Mouse (Mus musculus) gastrocnemius, adult 8-10 months (tissue): Measurements from ENCODE around the gene 1700001L19Rik. TPM values are rescaled to one million over a fixed set of nuclear protein-coding genes. Genes with fewer than 3 reads are reported as not detected.
A peak's percentile ranks its signal among the peaks of the same experiment; 100 is the strongest.
"Not testable (repeated sequence)": the region's sequence is repeated elsewhere in the genome, so short reads cannot be mapped to it uniquely, and the experiment has no call there.

ENCODE experiments used
- DNase-seq, 2 experiments: peaks; one replicate each; pipeline ENCODE4 v3.0.0; 2022; ENCODE audit warnings: low spot score in 2 of 2
- total RNA-seq, 4 experiments: library from RNA; stranded (reverse); gene quantifications; 2 replicates each; pipeline ENCODE4 v1.2.4; 2022

1700001L19Rik gene
- total RNA-seq, result under 1 TPM in 1 of 4 experiments, not detected in 3; 0.27 TPM

DNA sequence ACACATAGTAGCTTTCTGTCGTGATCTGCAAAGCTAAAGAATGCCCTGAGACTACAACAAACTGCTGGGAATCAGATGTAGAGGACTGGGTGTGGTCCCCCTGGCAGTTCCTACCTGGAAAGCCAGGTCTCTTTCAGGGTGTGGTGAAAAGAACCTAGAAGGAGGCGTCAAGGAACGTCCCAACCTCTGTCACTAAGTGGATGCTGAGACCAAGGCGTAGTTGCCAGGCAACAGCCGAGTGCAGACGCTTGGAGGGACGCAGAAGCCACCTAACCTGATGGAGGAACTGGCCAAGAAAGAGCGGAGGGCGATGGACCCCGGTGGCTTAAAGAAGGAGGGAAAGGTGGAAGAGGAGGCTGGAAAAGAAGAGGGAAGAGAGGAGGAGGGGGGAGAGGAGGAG lies at the start of gene 1700001L19Rik:
TSS of gene 1700001L19Rik (plus strand) at position 223 of the 400 bp plus-strand sequence.
- no peak for DNase-seq

DNA sequence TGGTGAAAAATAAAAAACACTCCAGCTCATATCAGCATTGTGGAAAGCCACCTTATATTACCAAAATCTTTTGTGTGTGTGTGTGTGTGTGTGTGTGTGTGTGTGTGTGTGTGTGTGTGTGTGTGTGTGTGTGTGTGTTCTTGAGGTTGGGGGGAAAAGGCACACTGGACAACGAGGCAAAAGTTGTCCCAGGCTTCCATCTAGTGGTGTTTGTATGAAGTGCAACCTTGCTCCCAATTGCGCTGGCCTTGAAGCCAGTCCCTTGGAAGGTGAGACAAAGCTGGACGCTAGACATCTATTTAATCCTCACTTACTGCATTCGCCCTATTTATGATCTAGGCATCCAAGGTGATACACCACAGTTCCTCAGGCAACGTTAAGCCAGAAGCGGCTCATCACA lies 43.8 kb upstream of the 1700001L19Rik start:
- not testable (repeated sequence) for DNase-seq

DNA sequence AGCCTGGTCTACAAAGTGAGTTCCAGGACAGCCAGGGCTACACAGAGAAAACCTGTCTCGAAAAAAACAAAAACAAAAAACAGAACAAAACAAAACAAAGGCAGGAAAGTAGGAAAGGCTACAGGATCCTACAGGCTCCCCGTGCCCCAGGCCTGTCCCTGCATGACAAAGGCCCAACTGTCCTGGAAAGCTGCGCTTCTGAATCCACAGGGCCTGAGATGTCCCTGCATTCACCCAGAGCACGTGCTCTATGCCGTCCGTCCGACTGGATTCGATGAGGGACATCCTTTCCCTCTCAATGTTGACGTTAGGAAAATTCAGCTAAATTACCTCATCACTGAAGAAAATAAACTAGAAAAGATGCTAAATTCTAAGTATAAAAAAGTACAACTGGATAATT lies 29.1 kb upstream of the 1700001L19Rik start:
- DNase-seq, result no peak

DNA sequence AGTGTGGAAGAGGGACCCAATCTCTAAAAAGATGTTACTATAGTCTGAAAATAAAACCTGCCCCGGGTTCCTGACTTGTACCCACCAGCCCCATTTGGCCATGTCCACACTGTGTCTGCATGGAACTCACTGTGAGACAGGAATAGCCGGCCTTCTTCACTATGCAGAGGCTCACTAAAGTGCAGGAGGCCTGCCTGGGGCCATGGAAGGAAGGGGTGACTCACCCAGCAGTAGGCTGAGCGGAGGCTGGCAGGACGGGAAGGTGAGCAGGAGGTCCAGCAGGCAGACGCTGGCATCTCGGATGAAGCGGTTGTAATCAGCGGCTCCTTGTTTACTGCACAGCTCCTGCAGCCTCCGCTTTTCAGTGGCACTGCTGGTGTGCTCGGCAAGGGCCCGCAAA lies 28.7 kb upstream of the 1700001L19Rik start:
- DNase-seq, result no peak

DNA sequence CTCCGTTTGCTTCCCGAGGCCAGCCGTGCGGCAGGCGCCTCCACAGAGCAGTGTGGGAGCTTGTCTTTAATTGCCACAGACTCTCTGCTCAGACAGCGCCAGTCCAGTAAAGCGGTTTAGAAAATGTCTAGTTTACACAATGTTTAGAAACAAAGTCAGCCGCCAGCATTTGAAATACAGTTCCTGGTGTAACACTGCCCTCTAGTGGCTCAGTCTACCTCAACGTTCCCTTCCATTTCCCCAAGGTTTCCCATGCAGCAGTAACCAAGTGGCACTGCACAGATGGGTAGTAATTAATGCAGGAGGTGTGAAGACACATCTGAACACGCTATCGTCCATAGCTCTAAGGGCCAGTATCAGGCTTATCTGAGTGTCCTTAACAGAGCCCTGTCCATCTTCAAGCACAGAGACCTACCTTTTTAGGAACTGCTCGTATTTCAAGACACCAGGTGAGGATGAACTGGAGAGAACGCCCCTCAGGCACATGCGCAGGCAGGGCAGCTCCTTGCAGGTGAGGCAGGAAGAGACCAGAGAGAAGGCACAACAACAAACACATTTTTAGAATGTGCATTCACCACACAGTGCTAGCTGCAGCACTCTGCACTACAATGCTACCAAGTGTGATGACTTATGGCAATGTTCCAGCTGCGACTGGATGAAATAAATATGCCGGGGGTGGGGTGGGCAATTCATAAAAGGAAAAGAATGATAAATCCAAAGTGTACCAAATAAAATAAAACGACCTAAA lies 27.5 kb upstream of the 1700001L19Rik start:
- DNase-seq, result no peak

DNA sequence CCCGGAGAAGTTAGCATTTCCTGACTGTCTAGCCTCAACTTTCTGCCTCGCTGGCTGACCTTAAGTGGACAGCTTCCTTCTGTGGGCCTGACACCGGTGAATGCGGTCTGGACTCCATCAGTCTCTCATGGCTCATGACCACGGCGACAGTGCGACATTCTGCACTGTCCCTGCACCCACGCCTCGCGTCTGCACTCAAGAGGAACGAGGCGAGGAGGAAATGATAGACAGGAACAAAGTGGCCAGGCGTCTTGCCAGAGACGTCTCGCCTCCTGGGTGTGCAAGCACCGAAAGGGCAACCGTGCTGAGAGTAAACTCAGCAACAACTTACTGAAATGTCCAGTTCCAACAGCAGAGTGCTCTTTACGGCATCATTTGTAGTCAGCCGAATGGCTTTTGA lies 25.0 kb upstream of the 1700001L19Rik start:
- DNase-seq, result no peak

DNA sequence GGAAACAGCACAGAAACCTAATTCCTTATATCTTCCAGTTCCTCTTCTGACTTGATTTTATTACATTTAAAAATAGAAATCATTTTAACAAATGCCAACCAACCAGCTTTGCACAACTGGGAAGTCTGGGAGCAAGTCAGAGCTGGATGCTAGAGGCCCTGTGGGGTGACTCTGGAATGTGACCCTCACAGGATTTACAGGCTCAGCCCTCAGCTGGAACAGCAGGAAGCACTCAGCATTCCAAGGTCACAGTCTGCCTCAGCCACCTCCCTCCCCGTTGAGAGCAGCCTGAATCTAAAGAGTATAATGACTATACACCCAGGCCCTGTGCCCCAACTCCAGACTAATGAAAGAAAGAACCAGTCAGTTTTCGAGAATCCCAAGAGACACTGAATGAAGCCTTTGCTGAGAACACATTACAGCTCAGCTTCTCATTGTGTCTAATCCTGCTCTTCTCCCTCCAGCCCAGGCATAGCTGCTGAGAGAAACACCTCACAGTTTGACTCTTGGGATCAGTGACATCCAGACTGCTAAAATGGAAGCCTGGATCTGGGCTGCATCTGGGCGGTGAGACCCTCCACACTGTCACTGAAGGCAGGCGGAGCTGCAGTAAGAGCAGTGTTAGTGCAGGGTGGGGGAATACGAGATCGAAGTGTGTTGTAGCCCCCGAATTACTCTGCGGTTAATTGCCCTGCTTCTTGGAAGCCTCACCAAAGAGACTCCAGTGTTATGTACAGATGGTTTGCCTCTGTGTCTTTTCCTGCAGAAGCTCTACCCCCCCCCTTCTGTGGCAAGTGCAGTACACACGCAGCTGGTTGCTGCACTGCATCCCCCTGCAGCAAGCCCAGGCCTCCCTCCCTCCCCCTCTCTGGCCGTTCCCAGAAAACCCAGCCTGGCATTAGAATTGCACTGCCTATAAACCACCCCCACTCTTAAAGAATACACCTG lies 24.0 kb upstream of the 1700001L19Rik start:
- DNase-seq, result no peak

DNA sequence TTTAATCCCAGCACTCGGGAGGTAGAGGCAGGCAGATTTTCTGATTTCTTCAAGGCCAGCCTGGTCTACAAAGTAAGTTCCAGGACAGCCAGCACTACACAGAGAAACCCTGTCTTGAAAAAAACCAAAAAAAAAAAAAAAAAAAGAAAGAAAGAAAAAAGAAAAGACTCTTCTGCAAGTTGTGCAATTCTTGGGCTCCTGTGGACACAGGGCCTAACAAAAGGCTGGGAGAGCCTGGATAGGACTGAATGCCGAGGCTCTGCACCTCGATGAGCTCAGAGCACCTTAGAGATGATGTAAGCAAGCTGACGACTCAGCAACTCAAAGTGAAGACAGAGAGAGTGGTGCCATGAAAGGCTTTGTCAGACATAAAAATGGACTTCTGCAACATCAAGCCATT lies 22.8 kb upstream of the 1700001L19Rik start:
- DNase-seq, result no peak

DNA sequence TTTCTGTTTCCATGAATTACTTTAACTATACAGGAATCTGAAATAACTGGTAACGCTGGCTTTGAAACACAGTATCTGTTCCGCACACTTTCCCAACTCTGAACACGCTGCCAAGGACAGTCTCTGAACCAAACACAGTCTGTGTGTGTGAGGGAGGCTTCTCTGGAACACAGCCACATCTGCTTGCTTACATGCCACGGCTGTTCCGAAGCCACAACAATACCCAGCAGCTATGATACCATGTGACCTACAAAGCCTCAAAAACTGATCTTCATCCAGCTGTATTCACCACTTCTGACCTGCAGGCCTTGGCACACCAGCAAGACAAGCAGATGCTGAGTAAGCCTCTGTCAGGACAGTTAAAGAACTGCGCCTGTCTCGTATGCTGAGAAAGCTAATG lies 19.3 kb upstream of the 1700001L19Rik start:
- DNase-seq, result no peak

DNA sequence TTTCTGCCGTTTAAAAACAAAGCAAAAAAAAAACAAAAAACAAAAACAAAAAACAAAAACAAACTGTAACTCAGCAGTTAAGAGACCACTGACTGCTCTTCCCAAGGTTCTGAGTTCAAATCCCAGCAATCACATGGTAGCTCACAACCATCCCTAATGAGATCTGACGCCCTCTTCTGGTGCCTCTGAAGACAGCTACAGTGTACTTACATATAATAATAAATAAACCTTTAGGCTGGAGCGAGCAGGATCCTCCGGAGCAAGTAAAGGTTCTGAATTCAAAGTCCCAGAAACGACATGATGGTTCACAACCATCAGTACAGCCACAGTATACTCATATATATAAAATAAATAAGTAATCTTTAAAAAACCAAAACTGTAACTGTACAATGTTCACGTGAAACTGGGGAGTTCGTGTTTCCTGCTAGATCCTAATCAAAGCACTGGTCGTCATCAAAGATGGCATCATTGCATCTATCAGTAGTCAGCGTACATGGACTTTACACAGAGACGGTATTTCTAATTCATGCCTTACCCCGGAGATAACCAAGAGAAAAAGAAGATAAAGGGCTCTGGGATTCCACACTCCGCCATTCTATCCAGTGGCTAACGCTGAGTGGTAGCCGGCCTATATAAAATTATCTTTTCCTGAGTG lies 16.0 kb upstream of the 1700001L19Rik start:
- DNase-seq, result no peak

DNA sequence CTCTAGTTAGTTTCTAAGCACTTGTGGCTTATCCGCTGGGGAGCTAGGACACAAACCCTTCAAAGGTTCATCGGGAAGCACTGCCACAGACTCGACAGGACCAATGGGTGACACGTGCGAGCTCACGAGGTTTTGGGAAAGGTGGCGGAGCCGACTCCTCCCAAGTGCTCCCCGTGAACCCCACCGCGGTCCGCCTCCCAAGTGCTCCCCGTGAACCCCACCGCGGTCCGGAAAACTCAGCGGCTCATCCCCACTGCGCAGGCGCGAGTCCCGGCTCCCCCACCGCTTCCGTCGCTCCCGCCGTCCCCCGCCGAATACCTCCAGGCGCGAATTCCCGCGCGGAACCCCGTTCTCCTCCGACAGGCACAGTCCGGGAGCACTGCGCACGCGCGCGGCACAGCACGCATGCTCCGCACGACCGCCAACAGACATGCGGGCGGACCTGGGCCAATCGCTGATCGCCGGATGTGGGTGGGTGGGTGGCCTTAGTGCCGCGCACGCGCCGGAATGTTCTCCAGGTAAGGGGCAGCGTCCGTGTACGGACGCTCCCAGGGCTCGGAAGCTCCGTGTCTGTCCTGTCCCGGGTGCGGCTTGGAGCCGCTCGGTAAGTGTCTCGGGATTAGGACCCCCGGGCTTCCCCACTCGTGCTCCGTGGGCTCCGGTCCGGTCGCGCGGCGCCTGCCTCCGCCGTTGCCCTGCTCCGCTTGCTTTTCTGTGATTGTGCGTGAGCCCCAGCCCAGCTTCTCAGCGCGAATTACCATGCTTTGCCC lies 15.3 kb upstream of the 1700001L19Rik start, which contains the start of the genes Mtrr and Fastkd3:
TSS of gene Mtrr (minus strand) at position 403 of the 770 bp plus-strand sequence.
TSS of gene Fastkd3 (plus strand) at position 488 of the 770 bp plus-strand sequence.
- peak; percentile 90 to 95 for DNase-seq

DNA sequence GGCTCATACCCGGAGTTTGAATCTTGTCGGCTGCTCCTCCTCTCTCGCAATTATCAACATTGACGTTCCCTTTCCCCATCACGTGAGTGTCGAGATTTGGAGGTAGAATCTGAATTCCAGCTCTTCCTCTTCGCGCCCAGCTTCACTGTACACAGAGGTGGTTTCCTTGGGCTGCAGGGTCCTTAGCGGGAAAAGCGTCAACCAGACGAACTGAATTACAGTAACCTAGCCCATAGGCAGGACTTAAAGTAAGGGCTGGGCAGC lies 14.8 kb upstream of the 1700001L19Rik start:
- DNase-seq, result no peak

DNA sequence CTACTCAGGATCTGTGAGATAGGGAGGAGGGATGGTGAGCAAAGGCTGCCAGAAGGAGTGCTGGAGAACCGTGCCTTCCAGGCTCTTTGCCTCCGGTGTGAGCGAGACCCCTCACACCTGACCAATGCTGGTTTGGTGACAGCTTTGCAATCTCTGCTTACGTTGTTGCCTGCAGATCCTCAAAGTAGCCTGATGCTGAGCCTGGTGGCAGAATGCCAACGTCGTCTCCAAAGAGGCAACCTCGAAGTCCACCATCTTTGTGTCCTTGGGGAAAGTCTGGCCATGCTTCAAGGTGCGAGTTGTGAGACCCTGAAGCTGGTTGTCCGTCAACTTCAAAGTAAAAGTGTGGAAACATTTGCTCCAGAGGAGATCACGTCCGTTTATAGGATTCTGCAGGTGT lies 13.3 kb upstream of the 1700001L19Rik start:
- no peak for DNase-seq

DNA sequence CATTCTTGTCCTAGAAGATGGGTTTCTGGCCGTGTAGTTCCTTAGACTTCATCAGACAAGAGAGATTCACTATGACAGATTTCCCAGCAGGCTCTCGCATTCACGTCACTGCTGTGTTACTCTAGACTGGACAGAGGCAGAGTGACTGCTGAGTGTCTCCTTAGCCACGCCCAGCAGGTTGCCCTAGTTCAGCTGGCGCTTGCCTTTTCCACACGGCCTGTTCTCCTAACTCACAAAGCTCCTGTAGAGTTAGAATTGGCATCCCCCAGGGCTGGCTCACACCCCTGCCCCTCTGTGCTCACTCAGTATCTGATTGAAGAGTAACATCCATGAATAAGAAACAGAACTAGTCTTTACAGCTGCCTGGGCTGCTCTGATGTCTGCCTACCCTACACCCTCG lies 11.8 kb upstream of the 1700001L19Rik start:
- no peak for DNase-seq

DNA sequence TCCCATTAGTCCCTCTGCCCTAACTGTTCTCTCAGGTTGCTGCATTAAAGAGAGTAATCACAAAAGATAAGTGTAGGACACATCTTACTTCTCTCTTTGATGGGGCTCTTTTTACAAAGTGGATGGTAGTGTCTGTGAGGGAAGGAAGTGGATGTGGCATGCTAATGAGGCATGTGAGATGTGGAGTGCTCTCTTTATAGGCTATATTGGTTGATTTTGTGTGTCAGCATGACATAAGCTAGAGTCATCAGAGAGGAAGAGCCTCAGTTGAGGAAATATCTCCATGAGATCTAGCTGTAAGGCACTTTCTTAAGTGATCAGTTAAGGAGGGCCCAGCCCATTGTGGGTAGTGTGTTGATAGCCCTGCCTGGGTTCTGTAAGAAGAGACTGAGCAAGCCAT lies 8.9 kb upstream of the 1700001L19Rik start:
- no peak for DNase-seq

DNA sequence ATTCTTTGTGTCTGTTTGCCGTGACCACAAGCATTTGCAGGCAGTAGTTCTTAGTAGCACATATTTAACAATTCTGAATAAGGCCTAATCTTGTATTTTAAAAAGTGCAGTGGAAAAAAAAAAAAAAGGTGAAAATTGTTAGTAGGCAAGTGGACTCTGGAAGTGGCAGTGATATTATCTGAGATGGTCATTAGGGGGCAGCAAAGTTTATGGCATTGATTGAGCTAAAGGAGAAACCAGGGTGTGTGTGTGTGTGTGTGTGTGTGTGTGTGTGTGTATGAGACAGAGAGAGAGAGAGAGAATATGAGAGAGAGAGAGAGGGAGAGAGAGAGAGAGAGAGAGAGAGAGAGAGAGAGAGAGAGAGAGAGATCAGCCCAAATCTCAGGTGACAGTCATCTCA lies 3.4 kb upstream of the 1700001L19Rik start:
- DNase-seq, result no peak

DNA sequence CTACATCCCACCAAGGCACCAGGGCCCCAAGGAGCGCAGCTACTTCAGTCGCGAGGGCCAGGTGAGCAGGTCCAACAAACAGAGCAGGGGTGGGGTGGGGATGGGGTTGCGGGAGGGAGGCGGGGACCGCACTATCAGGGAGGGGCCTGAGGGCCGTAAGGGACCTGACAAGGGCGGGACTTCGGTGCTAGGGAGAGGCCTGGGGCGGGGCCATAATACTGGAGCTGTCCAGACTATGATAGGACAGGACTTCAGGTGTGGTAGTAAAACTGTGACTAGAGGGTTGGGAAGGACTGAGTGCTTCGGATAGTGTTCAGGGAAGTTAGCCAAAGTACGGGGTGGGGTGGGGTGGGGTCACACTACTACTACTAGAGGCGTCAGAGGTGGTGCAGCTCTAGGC lies 446 bp downstream of the 1700001L19Rik start:
- DNase-seq, result no peak

DNA sequence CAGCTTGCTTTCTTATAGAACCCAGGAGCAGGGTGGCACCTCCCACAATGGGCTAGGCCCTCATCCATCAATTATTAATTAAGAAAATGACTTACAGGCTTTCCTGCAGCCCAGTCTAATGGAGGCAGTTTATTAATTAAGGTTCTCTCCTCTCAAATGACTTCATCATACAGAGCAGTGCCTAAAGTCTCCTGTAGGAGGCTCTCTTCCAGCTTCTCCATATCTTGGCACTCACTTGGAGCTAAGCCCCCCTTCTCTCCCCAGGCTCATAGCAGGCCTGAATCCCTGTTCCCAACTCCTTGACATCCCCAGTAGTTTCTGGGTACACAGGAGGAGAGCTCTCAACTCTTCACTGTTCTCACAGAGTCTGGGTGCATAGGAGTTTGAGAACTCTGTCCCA lies 1.7 kb downstream of the 1700001L19Rik start:
- DNase-seq, result no peak

DNA sequence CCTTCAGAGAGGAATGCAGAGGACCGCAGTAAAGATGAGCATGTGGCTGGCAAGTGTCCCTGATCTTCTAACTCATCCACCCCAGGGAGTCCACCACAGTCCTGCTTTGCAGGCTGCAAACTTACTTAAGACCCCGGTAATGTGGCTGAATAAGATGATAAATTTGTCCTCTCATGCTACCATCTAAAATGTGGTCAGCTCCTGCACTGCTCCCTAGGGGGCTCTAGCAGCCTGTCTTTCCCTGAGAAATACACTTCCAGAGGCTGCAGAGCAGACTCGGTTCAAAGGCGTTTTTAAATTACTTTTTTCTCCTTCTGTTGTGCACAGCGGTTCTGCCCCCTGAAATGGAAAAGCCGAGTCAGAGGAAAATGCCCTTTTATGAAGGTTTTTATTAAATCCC lies 4.0 kb downstream of the 1700001L19Rik start:
- no peak for DNase-seq

DNA sequence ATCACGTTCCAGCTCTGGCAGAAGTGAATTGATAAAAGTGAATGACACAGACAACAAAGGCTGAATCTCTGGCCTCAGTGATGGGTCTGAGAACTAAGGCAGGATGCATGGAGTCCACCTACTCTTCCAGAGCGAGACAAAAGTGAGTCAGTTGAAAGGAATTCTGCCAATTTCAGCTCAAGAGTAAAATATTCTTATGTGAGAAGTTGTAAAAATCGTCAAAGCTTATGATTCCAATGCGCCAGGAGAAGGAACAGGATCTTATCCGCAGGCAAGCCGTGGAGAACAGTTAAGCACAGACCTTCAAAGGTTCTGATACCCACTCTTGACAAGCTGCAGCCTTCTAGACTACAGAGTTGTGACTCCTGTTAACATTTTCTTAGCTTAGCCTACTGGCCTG lies 5.9 kb downstream of the 1700001L19Rik start:
- no peak for DNase-seq

DNA sequence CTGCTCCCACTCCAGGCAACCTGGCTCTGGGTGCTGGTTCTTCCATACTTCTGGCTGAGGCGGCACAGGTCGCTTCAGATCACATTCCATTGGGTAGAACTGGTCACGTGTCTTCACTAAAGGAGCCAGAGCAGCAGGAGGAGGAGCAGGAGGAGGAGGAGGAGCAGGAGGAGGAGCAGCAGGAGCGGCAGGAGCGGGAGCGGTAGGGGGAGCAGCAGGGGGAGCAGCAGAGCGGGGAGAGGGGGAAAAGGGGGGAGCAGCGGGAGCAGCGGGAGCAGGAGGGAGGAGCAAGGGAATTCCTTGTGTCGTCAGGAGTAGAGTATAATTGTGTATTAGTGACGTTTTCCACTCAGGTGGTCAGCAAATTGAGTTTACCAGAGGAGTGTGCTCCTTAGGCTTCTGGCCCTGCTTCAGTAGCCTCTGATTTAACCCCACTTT lies 8.5 kb downstream of the 1700001L19Rik start:
- DNase-seq, result no peak
